Mouse (Mus musculus) monocyte, adult 5-6 weeks (primary cell): ENCODE data around the gene Vps18. TPM values are rescaled to one million over a fixed set of nuclear protein-coding genes. Genes with fewer than 3 reads are reported as not detected.

Experiments
- ATAC-seq: fragments of 153-309, 156-312 bp; replicated peaks from 2 replicates; pipeline ENCODE4 v1.8.0; 2017; ENCODE audit warnings: mild to moderate bottlenecking; ENCODE audit not compliant: low TSS enrichment, insufficient number of reproducible peaks, severe bottlenecking, poor library complexity, low FRiP score
- total RNA-seq: library from RNA; stranded (forward); fragments of 200-1000, 200-491, 200-594 nt; gene quantifications from 3 replicates; pipeline ENCODE4 v1.2.3, GENCODE M21; 2017

Gene Vps18
- total RNA-seq, 1 experiment from 2014 or later: 20.7 TPM

GRCm38 (mm10) chr2:119313780-119314479 lies 25.4 kb downstream of the Vps18 start:
- ATAC-seq: no peak

- ATAC-seq: no peak; the same call in 1 of the 2 replicates
These were observed 26.3 kb downstream of the Vps18 start for GRCm38 (mm10) chr2:119314742-119315310.

GRCm38 (mm10) chr2:119318043-119318710 lies 29.6 kb downstream of the Vps18 start:
- ATAC-seq: no peak

- no peak for ATAC-seq
These were observed 32.0 kb downstream of the Vps18 start for GRCm38 (mm10) chr2:119320571-119320970.

GRCm38 (mm10) chr2:119321771-119322586 lies 33.4 kb downstream of the Vps18 start:
- ATAC-seq: no peak

GRCm38 (mm10) chr2:119322587-119323300 lies 34.2 kb downstream of the Vps18 start:
- ATAC-seq: no peak

GRCm38 (mm10) chr2:119323866-119324575 lies 35.5 kb downstream of the Vps18 start:
- ATAC-seq: no peak

GRCm38 (mm10) chr2:119324576-119325318 lies 36.2 kb downstream of the Vps18 start:
- no peak for ATAC-seq

- ATAC-seq: no peak
These were observed 37.1 kb downstream of the Vps18 start, which contains the start of gene Dll4 for GRCm38 (mm10) chr2:119325568-119326143. Gene Dll4, plus strand, starts transcription at chr2:119325784.

GRCm38 (mm10) chr2:119326161-119327101 lies 37.9 kb downstream of the Vps18 start:
- ATAC-seq: no peak

GRCm38 (mm10) chr2:119327102-119327480 lies 38.6 kb downstream of the Vps18 start:
- ATAC-seq: no peak

- no peak for ATAC-seq
These were observed 39.5 kb downstream of the Vps18 start for GRCm38 (mm10) chr2:119327942-119328526.

GRCm38 (mm10) chr2:119328546-119328945 lies 40.0 kb downstream of the Vps18 start:
- ATAC-seq: no peak

- ATAC-seq: no peak
These were observed 40.7 kb downstream of the Vps18 start for GRCm38 (mm10) chr2:119329123-119329817.

- no peak for ATAC-seq
These were observed 42.3 kb downstream of the Vps18 start for GRCm38 (mm10) chr2:119330795-119331194.
